Mouse (Mus musculus) limb, embryonic 15.5 days (tissue): ENCODE data around the gene Gm15107. TPM values are rescaled to one million over a fixed set of nuclear protein-coding genes. Genes with fewer than 3 reads are reported as not detected.
"Not testable (repeated sequence)": the region's sequence is repeated elsewhere in the genome, so short reads cannot be mapped to it uniquely, and the experiment has no call there.

ENCODE experiments used
- ATAC-seq: fragments of 200-750 bp; cut with Nextera tagmentation; 2 replicates; pipeline ENCODE4 v1.8.0; 2017; ENCODE audit warnings: low read depth, moderate TSS enrichment; ENCODE audit not compliant: insufficient number of reproducible peaks, low FRiP score, low TSS enrichment
- H3K27ac ChIP-seq: fragments of 300-500 bp; sonication (generic); 2 replicates; pipeline ENCODE4 v1.5.1; 2015; ENCODE audit warnings: moderate library complexity, mild to moderate bottlenecking, inconsistent platforms
- H3K27me3 ChIP-seq: fragments of 300-500 bp; sonication (generic); 2 replicates; pipeline ENCODE4 v1.6.1; 2015; ENCODE audit warnings: inconsistent platforms
- H3K36me3 ChIP-seq: fragments of 300-500 bp; sonication (generic); 2 replicates; pipeline ENCODE4 v1.6.1; 2015; ENCODE audit warnings: inconsistent platforms
- H3K4me1 ChIP-seq: fragments of 300-500 bp; sonication (generic); 2 replicates; pipeline ENCODE4 v1.6.1; 2015; ENCODE audit warnings: inconsistent platforms
- H3K4me2 ChIP-seq: fragments of 300-500 bp; sonication (generic); 2 replicates; pipeline ENCODE4 v1.6.1; 2015; ENCODE audit warnings: mild to moderate bottlenecking, inconsistent platforms
- H3K4me3 ChIP-seq: fragments of 300-500 bp; sonication (generic); 2 replicates; pipeline ENCODE4 v1.5.1; 2015; ENCODE audit warnings: mild to moderate bottlenecking, inconsistent platforms
- H3K9ac ChIP-seq: fragments of 300-500 bp; sonication (generic); 2 replicates; pipeline ENCODE4 v1.6.1; 2015; ENCODE audit warnings: inconsistent platforms
- H3K9me3 ChIP-seq: fragments of 300-500 bp; sonication (generic); 2 replicates; pipeline ENCODE4 v1.6.1; 2016; ENCODE audit warnings: inconsistent platforms
- WGBS: fragments of 180-500 bp; shearing (Covaris S2); methylation state at CpG from one replicate; pipeline ENCODE4 v1.1.7; 2015; 5-methylcytosine and 5-hydroxymethylcytosine counted together
- polyA plus RNA-seq: library from polyadenylated mRNA; unstranded; fragments of >200 nt; fragmentation: Nextera tagmentation; extraction: Ambion mirVana; gene quantifications from 2 replicates; pipeline ENCODE4 v1.2.1, GENCODE M21; 2015

Gene Gm15107
- not detected in 2 replicates for polyA plus RNA-seq

- H3K9ac ChIP-seq = not testable (repeated sequence)
Observed at GRCm38 (mm10) chrX:148180424-148180823, at the start of gene Gm15107. Gene Gm15107, plus strand, starts transcription at chrX:148180724.

More at GRCm38 (mm10) chrX:148180424-148180823, at the start of gene Gm15107:
- ATAC-seq, H3K4me3 ChIP-seq, H3K27me3 ChIP-seq, H3K4me2 ChIP-seq, H3K27ac ChIP-seq, H3K9me3 ChIP-seq, H3K4me1 ChIP-seq, H3K36me3 ChIP-seq: not testable (repeated sequence)
- 100% methylated on average over 1 of the region's 6 CpGs for WGBS

Other genes starting within 250 kb of the Gm15107 start
- not detected in 2 replicates for gene Gm15080, start 187.7 kb upstream of the Gm15107 start, polyA plus RNA-seq